Mouse (Mus musculus) myocyte (in vitro differentiated cells): Measurements from ENCODE around the gene Khk.

Experiments used
- MAX ChIP-seq: IDR thresholded peaks from one replicate; pipeline ENCODE4 v1.6.1; 2011; ENCODE audit warnings: low read depth, mild to moderate bottlenecking, control low read depth
- POLR2A ChIP-seq: IDR thresholded peaks from one replicate; pipeline ENCODE4 v1.6.1; 2011; ENCODE audit warnings: low read depth, mild to moderate bottlenecking, control low read depth, moderate library complexity; ENCODE audit not compliant: insufficient read length
- REST ChIP-seq: IDR thresholded peaks from one replicate; pipeline ENCODE4 v1.6.1; 2011; ENCODE audit warnings: mild to moderate bottlenecking, control low read depth, moderate library complexity; ENCODE audit not compliant: insufficient read depth, insufficient read length
- SRF ChIP-seq: IDR thresholded peaks from one replicate; pipeline ENCODE4 v1.6.1; 2011; ENCODE audit warnings: low read depth; ENCODE audit not compliant: control insufficient read depth, insufficient read length
- USF1 ChIP-seq: IDR thresholded peaks from one replicate; pipeline ENCODE4 v1.6.1; 2011; ENCODE audit warnings: low read depth, mild to moderate bottlenecking, control low read depth, moderate library complexity

GRCm38 (mm10) chr5:30920621-30921020 is 610 bp upstream of the Khk start:
- TF ChIP-seq MAX (no peak), REST (no peak), POLR2A (no peak), SRF (no peak), USF1 (no peak)
